Mouse (Mus musculus) retina, embryonic 14.5 days (tissue): ENCODE measurements around the gene Prps1.
A peak's percentile ranks its signal among the peaks of the same experiment; 100 is the strongest.
"Not testable (repeated sequence)": the region's sequence is repeated elsewhere in the genome, so short reads cannot be mapped to it uniquely, and the experiment has no call there.

Source experiments
- DNase-seq: peaks from one replicate; pipeline ENCODE4 v3.0.0-alpha.2; 2015; ENCODE audit warnings: low spot score

Prps1 gene

GRCm38 (mm10) chrX:140501401-140502301 lies 45.2 kb downstream of the Prps1 start:
- no peak for DNase-seq

- peak; percentile 77 for DNase-seq
Observed at GRCm38 (mm10) chrX:140503905-140504304, 47.5 kb downstream of the Prps1 start.

GRCm38 (mm10) chrX:140505497-140506238 lies 49.3 kb downstream of the Prps1 start:
- DNase-seq = no peak

GRCm38 (mm10) chrX:140506436-140507180 lies 50.2 kb downstream of the Prps1 start:
- no peak for DNase-seq

GRCm38 (mm10) chrX:140507377-140507776 lies 51.0 kb downstream of the Prps1 start:
- no peak for DNase-seq

- not testable (repeated sequence) for DNase-seq
Observed at GRCm38 (mm10) chrX:140508791-140509190, 52.4 kb downstream of the Prps1 start.

- DNase-seq = no peak
Observed at GRCm38 (mm10) chrX:140509817-140510216, 53.4 kb downstream of the Prps1 start.

- peak; percentile 43 for DNase-seq
Observed at GRCm38 (mm10) chrX:140510696-140511429, 54.5 kb downstream of the Prps1 start.

GRCm38 (mm10) chrX:140511687-140512651 lies 55.6 kb downstream of the Prps1 start:
- DNase-seq = no peak

- no peak for DNase-seq
Observed at GRCm38 (mm10) chrX:140513379-140513778, 57.0 kb downstream of the Prps1 start.

GRCm38 (mm10) chrX:140518351-140518750 lies 61.9 kb downstream of the Prps1 start:
- DNase-seq = no peak

- peak; percentile 72 for DNase-seq
Observed at GRCm38 (mm10) chrX:140520146-140521102, 64.0 kb downstream of the Prps1 start.

GRCm38 (mm10) chrX:140522071-140522765 lies 65.8 kb downstream of the Prps1 start:
- DNase-seq = peak; percentile 1

GRCm38 (mm10) chrX:140524231-140524630 lies 67.8 kb downstream of the Prps1 start:
- DNase-seq = no peak
